8 mouse cellular contexts compared by ENCODE assay signal in the genomic region with DNA sequence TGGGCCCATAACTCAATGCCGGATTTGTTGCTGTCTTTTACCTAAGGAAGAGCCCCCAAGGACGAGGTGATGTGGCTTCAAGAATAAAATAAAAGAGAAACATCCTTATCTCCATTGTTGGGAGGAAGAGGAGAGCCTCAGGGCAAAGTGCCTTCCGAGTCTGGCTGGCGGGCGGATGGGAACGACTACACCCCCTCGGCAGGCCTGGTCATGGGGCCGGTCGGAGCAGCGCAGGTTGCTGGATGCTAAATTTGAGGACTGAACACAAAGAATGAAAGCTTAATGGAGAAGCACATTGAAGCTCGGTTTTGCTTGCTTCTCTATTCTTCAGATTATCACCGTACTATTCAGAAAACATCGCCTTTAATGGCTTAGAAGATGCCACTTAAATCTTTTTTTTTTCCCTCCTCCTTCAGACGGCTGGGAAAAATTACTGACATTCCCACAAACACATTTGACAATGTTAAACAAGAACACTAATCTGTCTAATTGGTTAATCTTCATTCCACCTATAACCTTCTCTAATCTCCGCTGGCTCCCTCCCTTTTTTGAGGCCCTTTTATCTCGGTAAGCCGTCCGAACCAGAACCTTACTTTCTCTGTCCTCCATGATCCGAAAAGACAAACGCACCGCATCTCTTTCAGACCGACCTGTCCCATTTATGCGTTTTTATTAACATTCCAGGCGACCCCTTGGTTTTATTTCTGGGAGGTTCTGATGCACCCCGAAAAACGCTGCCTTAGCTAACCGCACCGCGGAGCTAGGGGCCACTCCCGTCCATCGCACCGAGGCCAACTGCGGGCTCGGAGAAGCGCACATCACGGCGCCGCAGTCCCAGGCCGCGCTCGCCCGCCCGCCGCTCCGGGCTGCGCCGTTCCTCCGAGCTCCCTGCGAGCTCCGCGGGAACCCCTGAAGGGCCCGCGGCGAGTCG. TPM values are rescaled to one million over a fixed set of nuclear protein-coding genes. Genes with fewer than 3 reads are reported as not detected.
DNase-seq lines count a peak whose midpoint lies in the region; ATAC-seq and TF ChIP-seq lines count a peak whose summit lies in the region.

No protein-coding gene starts in this region.

- TF ChIP-seq CTCF in lung, adult 2 months (IDR thresholded peaks at IDR 0.05; ENCODE audit: insufficient read depth, low read length), result no peak
- TF ChIP-seq CTCF in midbrain, postnatal 0 days (IDR thresholded peaks at IDR 0.05), result no peak

- H3K9me3 ChIP-seq in heart, embryonic 16.5 days (replicated peaks; ENCODE audit: control insufficient read depth, low read length), result peaks cover 4% of the 10 kb centered on the region
- H3K9me3 ChIP-seq in midbrain, postnatal 0 days (ENCODE audit: low read length), result no peaks in the 10 kb centered on the region

- TF ChIP-seq POLR2A in lung, adult 2 months (IDR thresholded peaks at IDR 0.05; ENCODE audit: borderline replicate concordance, extremely low read depth, low read depth, low read length), result no peak

- peak overlapping the region; percentile 97 for H3K9ac ChIP-seq in heart, embryonic 16.5 days (ENCODE audit: low read length)
- H3K9ac ChIP-seq in midbrain, postnatal 0 days (replicated peaks; ENCODE audit: low read length, poor library complexity, severe bottlenecking), result peak overlapping the region; percentile 93

- no peaks in the 10 kb centered on the region for H3K27me3 ChIP-seq in heart, embryonic 16.5 days (ENCODE audit: control insufficient read depth, insufficient read depth, low read length)
- no peaks in the 10 kb centered on the region for H3K27me3 ChIP-seq in midbrain, postnatal 0 days (ENCODE audit: insufficient read depth, low read length)

- peak; percentile 76 for ATAC-seq in heart, embryonic 16.5 days (replicated peaks; ENCODE audit: extremely low read depth, insufficient read depth, low FRiP score)
- peak; percentile 84 for ATAC-seq in midbrain, postnatal 0 days (ENCODE audit: low FRiP score)

- DNase-seq in lung, adult 2 months, result no peak
- DNase-seq in lung, postnatal 14 days, result no peak
- DNase-seq in adipocyte (ENCODE audit: low spot score) (peak; percentile 42), liver (peak; percentile 39)
- peak; percentile 27 for DNase-seq in embryo, embryonic 11.5 days (ENCODE audit: low read depth, low spot score)
- peak; percentile 37 for DNase-seq in midbrain, postnatal 0 days (ENCODE audit: low spot score)
- DNase-seq in urinary bladder, postnatal 4 days (ENCODE audit: low spot score in 2 of 2), result no peak

- H3K27ac ChIP-seq in heart, embryonic 16.5 days (ENCODE audit: low read length), result peak overlapping the region; percentile 89
- peak overlapping the region; percentile 98 for H3K27ac ChIP-seq in midbrain, postnatal 0 days (ENCODE audit: low read depth, low read length)

- peaks cover 14% of the 10 kb centered on the region for H3K36me3 ChIP-seq in heart, embryonic 16.5 days (ENCODE audit: control insufficient read depth, insufficient read depth)
- H3K36me3 ChIP-seq in midbrain, postnatal 0 days (ENCODE audit: insufficient read depth, low read length), result 0 out of 2 replicates have a peak, but pooled peaks cover 4% of the 10 kb centered on the region

- peaks cover 9% of the 10 kb centered on the region for H3K4me1 ChIP-seq in lung, adult 2 months (ENCODE audit: control insufficient read depth, insufficient read depth, low read length)
- peaks cover 17% of the 10 kb centered on the region for H3K4me1 ChIP-seq in heart, embryonic 16.5 days (ENCODE audit: control insufficient read depth, insufficient read depth, low read length)
- 0 out of 2 replicates have a peak, but pooled peaks cover 8% of the 10 kb centered on the region for H3K4me1 ChIP-seq in midbrain, postnatal 0 days (ENCODE audit: insufficient read depth, low read length)

- H3K4me2 ChIP-seq in heart, embryonic 16.5 days (ENCODE audit: low read depth, low read length), result peak overlapping the region; percentile 82
- peak overlapping the region; percentile 53 for H3K4me2 ChIP-seq in midbrain, postnatal 0 days (ENCODE audit: low read depth, low read length, poor library complexity, severe bottlenecking)

- 3% methylated on average over 55 of the region's 55 CpGs for WGBS in lung, adult 2 months
- 3% methylated on average over 49 of the region's 55 CpGs for WGBS in heart, embryonic 16.5 days
- WGBS in midbrain, postnatal 0 days, result under 1% methylated on average over 52 of the region's 55 CpGs

- peak overlapping the region; percentile 100 for H3K4me3 ChIP-seq in lung, adult 2 months (replicated peaks; ENCODE audit: extremely low read depth, low read depth, low read length)
- H3K4me3 ChIP-seq in heart, embryonic 16.5 days (ENCODE audit: low read length), result peak overlapping the region; percentile 78
- peak overlapping the region; percentile 93 for H3K4me3 ChIP-seq in midbrain, postnatal 0 days (ENCODE audit: low read depth, low read length)

RNA-seq across cellular contexts. Expression of a gene that starts 0.7 kb away (rescaled TPM):
- 14.9 and 17.9 TPM in 2 replicates for polyA plus RNA-seq in lung, adult 2 months (2012; rRNA removed)
- 32.9 and 35.3 TPM in 2 replicates for polyA plus RNA-seq in heart, embryonic 16.5 days (2015; fragmentation: Nextera tagmentation; extraction: Ambion mirVana)
- total RNA-seq in midbrain, postnatal 0 days (2014; rRNA removed), result 119 and 126 TPM in 2 replicates
- polyA plus RNA-seq in midbrain, postnatal 0 days (2015; fragmentation: Nextera tagmentation; extraction: Ambion mirVana), result 70.1 and 70.3 TPM in 2 replicates

RNA-seq across cellular contexts. Expression of a gene that starts 32.3 kb away (rescaled TPM):
- polyA plus RNA-seq in lung, adult 2 months (2012; rRNA removed), result 1.3 TPM in 2 replicates
- polyA plus RNA-seq in heart, embryonic 16.5 days (2015; fragmentation: Nextera tagmentation; extraction: Ambion mirVana), result 0.17 and 0.69 TPM in 2 replicates
- not detected in 2 replicates for total RNA-seq in midbrain, postnatal 0 days (2014; rRNA removed)
- polyA plus RNA-seq in midbrain, postnatal 0 days (2015; fragmentation: Nextera tagmentation; extraction: Ambion mirVana), result 0.15 and 0.48 TPM in 2 replicates

RNA-seq across cellular contexts. Expression of a gene that starts 47.7 kb away (rescaled TPM):
- polyA plus RNA-seq in lung, adult 2 months (2012; rRNA removed), result 1.8 and 3.4 TPM in 2 replicates
- polyA plus RNA-seq in heart, embryonic 16.5 days (2015; fragmentation: Nextera tagmentation; extraction: Ambion mirVana), result 41.9 and 44.7 TPM in 2 replicates
- 52.7 and 54.9 TPM in 2 replicates for total RNA-seq in midbrain, postnatal 0 days (2014; rRNA removed)
- 28.5 and 35.0 TPM in 2 replicates for polyA plus RNA-seq in midbrain, postnatal 0 days (2015; fragmentation: Nextera tagmentation; extraction: Ambion mirVana)

Comparison
In these comparisons a context has a peak if more than half of its experiments do, and no peak if none do; other contexts are left out.
1. DNase-seq: peak in adipocyte (single experiment), embryo, embryonic 11.5 days (single experiment), liver (single experiment) and midbrain, postnatal 0 days (single experiment); none in lung, adult 2 months (single experiment), lung, postnatal 14 days (single experiment) and urinary bladder, postnatal 4 days (0 of 2).
2. Peak in every context shown above with its lines, with median percentiles within 50 percentile points of each other: H3K4me3 ChIP-seq.